Mouse (Mus musculus): ENCODE measurements at regions not wholly inside any gene's neighbourhood (a gene's known extent, or its start where the extent isn't known, plus 50 kb on each side); places are given as distances from the start of the nearest gene placed in this dataset.

DNA sequence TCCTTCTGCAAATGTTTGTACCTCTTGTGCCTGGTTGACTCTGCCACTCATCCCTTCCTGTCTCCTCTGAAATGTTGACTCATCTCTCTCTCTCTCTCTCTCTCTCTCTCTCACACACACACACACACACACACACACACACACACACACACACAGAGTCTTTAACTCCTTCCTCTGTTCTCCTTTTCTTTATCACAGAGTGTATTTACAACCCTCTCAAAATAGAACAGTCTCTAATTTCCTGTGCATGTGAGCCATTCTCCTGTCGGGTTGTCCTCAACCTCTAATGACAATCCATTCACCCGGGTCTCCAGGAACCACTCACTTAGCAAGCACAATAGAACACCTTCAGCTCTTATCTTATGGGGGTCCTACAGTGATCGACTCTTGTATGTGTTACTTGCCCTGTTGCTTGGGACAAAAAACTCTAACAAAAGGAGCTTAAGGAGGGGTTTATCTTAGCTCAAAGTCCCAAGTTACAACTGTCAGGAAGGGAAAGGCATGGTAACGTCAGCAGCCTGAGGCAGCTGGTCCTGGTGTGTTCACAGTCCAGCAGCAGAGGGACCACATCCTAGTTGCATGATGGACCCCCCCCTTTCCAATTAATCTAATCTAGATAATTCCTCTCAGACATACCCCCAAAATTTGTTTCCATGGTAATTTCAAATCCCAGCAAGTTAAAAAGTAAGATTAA is 163.0 kb downstream of the Mycn start:
- intact Hi-C loops (cut with DNase I), result no loop called here
- DNase-seq (ENCODE audit: extremely low spot score in 1 of 2, low spot score in 2 of 2), result no peak

DNA sequence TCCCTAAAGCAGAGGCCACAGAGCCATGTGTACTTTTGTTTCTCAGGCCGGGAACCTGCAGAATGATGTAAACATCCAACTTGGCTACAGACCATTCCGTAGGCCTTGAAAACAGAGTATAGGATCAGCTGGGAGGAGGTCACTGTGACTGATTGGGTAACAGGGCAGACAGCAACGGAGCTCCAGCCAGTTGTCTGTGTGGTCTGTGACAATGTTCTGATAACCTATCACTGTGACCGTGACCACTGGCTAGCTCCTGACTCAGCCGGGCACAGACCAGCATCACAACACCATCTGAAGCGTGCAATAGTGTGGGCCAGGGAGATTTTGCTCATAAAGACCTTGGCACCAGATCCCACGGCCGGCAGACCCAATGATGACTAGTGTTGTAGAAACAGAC is 164.3 kb downstream of the Mycn start:
- DNase-seq (ENCODE audit: extremely low spot score in 1 of 2, low spot score in 2 of 2), result no peak
- intact Hi-C loops (cut with DNase I), result no loop called here

DNA sequence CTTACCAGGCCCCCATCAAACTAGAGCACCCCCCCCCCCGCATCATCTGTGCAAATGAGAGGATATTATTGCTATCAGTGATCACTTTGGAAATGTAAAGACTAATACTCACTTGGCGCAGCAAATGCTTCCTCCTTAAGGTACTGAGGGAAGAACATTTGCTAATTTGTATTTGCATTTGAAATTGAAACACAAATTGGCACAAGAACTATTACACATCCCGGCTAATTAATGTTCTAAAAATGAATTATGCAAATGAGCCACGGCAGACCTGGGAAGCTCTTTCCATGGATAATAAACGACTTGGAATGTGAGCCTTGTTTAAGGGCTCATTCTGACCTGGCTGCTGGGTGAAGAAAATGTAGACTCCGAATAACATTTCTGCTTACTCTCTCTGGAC is 164.9 kb downstream of the Mycn start:
- no peak for DNase-seq (ENCODE audit: extremely low spot score in 1 of 2, low spot score in 2 of 2)
- intact Hi-C loops (cut with DNase I), result no loop called here

DNA sequence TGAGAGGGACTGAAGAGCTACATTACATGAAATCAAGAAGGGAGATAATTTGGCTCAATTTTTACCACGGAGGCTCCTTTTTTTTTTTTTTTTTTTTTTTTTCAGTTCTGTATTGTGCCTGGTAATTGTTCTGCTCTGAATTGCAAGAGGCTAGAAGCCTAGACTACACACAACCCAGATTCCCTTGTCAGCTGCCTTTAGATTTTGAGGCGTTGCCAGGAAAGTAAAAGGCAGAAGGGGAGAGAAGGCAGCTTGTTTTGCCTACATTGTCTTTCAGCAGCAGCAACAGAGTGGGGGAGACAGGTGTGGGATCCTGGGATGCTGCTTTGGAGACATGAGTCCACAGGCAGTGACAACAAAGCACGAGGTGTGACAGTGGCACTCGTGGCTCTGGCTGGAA is 170.7 kb downstream of the Mycn start:
- no peak for DNase-seq (ENCODE audit: extremely low spot score in 1 of 2, low spot score in 2 of 2)
- intact Hi-C loops (cut with DNase I), result no loop called here

DNA sequence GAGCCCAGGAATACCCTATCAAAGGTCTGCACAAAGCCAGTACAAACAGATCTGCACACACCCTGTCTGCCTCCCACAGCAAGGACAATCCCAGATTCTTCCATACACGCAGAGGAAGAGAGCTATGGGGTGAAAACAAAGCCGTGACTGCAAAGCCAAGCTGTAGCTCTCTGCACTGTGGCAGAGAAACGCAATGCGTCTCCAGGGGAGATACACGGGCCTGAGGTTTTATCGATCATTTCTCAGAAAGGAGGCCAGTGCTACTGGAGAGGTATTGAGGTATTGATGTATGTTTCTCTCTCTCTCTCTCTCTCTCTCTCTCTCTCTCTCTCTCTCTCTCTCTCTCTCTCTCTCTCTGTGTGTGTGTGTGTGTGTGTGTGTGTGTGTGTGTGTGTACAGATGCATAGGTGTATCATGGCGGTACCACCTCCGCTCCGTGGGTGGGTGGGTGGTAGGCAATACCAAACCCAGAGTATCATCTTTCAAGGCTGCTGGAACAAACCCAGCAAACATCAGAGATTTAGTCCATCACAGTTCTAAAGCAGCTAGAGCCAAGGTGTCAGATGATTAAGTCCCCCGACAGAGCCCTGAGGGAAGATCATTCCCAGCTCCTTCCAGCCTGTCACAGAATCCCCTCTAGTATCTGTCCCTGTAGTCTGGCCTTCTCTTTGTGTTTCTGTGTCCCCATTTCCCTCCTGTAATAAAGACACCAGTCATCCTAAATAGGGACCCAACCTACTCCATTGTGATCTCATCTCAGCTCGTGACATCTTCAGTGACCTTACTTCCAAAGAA is 175.0 kb downstream of the Mycn start:
- no peak for DNase-seq (ENCODE audit: extremely low spot score in 1 of 2, low spot score in 2 of 2)
- intact Hi-C loops (cut with DNase I), result no loop called here

DNA sequence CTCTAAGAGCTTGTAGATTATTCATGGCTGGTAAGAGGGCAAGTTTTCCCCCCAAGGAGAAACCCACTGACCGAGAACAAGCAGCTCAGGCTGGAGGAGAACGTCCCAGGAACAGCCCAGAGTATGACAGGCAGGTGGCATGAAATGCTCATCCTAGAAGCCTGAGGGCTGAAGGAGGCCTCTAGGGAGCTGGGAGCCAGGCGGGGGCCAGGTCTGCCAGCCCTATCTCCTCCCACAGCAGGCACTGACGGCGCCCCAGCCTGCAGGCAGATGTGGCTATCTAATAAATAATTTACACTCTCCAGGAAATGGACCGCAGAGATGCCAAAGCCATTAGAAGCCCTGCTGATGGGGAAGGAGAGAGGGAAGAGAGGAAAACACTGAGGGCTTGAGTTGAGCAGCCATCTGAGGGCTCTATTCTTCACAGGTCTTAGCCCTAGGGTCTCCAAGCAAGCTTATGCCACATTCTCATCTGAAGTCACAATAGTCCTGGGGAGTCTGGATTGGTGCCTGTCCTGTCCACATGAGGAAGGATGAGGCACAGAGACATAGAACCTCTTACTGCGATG is 176.1 kb downstream of the Mycn start:
- DNase-seq (ENCODE audit: extremely low spot score in 1 of 2, low spot score in 2 of 2), result no peak
- intact Hi-C loops (cut with DNase I), result no loop called here

DNA sequence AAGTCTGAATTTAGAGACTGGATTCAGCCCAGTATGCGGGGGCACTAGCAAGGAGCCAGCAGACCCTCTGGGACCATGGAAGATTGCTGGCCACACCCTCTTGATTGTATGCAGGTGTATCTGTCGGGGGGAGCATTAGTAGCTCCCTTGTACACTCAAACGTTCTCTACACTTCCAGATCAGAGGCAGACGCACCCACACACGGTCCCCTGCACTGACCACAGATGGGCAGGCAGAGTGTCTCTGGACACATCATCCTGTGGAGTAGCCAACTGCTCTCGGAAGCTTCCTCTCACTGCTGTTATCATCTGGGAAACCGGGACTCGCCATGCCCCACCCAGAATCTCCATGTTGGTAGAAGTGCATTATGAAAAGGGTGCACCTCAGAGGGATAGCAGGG is 176.7 kb downstream of the Mycn start:
- intact Hi-C loops (cut with DNase I), result no loop called here
- no peak for DNase-seq (ENCODE audit: extremely low spot score in 1 of 2, low spot score in 2 of 2)

DNA sequence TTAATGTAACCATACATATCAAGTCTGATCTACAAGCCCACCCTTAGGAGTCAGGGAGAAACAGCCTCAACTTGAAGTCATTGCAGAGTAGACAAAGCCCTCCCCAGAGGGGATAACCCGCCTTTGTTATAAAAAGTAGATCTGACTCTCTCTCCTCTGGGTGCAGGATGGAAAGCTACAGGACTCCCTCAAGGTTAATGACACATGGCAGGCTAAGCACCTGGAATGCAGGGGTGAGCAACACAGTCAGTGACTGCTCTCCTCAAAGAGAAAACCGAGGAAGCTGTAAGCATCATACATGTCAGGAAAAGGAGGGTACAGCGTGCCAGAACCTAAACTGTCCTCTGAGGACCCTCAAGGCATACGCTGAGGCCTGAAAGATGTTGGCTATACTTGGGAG is 177.1 kb downstream of the Mycn start:
- intact Hi-C loops (cut with DNase I), result no loop called here
- no peak for DNase-seq (ENCODE audit: extremely low spot score in 1 of 2, low spot score in 2 of 2)

DNA sequence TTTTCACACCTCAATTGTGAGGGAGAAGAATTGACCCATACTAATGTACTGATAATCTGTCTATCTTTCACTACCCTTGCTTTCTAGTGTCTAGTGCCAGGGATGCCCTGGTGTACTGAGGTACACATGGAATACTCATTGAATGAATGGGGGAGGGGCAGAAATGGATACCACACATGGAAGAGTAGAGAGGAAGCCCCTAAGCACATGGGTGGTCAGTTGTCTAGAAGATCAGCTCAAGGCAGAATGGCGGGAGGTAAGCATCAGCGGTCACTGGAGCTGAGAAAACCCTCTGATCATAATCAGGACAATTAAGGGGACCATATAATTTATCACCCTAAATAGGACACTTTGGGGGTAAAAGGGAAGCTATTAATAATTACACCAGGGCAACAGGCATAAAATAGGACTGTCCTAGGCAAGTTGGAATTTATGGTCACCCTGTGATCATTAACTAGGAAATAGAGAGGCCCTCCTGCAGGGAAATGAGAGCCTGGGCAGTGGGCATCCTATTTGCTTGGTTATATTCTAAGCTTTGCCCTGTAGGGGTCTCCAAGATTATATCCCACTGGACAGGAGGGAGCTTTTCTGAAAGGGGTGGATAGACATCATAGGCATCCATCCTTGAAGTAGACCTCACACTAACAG is 185.3 kb downstream of the Mycn start:
- intact Hi-C loops (cut with DNase I), result no loop called here

DNA sequence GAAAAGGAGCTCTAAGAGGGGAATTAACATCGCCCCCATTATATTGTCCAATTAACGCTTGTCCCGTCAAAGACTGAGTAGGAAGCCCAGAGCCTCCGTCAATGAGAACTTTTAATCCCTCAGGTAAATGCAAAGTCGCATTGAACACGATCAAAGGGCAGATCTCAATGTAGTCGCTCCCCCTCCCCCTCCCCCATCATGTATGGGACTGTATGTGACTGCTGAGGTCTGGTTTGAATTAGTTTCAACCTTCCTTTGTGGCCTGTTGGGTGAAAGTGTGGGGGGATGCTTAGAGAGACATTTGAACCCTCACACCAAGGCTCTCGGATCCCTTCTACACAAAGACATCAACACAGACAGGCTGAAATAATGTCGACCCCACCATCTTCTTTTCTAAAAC is 187.9 kb downstream of the Mycn start:
- no peak for DNase-seq (ENCODE audit: extremely low spot score in 1 of 2, low spot score in 2 of 2)
- intact Hi-C loops (cut with DNase I), result no loop called here

More for the DNA sequence above, 185.3 kb downstream of the Mycn start:
- no peak for DNase-seq (ENCODE audit: extremely low spot score in 1 of 2, low spot score in 2 of 2)

DNA sequence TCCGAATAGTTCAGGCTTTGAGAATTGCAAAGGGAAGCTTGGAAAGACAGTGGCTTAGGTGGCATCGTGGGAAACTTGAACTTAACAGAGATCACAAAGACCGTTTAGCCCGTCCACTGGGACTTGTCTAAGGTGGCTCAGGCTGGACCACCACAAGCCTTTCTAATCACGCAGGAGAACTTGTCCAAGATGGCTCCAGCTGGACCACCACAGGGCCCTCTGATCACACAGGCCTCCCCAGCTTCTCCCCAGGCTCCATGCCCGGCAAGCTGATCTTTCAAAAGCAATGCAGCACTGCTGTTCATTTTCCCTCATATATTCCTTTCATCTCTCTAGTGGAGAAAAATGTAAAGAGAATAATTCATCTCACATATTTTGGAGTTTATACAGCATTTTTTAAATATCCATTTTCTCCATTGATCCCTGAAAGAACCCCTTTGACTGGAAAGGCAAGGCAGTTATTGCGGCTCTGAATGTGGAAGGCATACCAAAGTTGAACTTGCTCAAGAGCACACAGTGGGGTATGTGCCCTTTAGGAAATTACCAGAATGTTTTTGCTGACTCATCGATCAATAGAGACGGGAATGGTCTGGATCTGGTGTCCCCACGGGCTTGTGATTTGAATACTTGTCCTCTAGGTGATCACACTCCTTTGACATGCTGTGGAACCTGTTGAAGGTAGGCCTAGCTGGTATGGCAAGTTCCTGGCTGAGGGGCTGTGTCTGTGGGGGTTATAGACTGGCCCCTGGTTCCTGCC is 189.9 kb downstream of the Mycn start:
- DNase-seq (ENCODE audit: extremely low spot score in 1 of 2, low spot score in 2 of 2), result no peak
- intact Hi-C loops (cut with DNase I), result no loop called here

DNA sequence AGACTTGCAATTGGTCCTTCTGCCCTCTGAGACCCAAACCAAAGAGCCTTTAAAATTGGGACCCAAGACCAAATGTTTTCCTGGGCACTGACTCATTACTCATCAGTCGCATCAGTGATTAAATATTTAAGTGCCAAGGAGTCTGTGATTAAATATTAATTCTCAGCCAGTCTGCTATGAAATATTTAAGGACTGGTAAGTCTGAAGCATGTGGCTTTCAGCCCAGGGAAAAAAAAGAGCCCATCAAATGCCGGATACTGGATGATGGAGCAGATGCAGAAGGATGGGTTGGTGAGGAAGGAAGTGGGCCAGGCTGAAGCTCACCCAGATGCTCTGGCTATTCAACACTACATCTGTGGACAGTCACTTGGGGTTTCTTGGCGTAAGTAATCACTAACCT is 192.0 kb downstream of the Mycn start:
- intact Hi-C loops (cut with DNase I), result no loop called here
- DNase-seq (ENCODE audit: extremely low spot score in 1 of 2, low spot score in 2 of 2), result no peak

DNA sequence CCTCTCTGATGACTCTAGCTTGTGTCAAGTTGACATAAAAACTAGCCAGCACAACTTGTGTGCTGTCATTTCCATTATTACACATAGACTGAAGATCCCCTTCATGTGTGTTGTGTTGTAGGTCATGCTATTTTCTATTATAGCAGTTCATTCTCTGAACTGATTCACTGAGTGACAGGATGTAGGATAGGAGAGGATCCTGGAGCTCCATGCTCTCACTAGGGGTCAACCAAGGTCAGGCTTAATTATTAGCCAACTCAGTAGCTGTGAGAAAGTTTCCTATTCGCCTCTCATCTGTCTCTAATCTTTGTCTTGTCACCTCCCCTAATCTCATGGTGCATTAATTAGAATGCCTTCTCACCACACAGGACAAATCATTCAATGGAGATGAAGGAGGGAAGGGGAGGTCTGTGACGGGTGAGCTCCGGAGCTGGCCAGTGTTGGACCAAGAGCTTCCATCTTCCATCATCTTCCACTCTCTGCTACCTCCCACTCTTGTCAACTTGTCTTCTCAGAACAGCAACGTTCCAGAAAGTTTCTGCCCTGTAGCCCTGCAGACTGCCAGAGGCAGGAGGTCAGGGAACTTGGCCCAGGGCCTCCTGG is 194.8 kb downstream of the Mycn start:
- intact Hi-C loops (cut with DNase I), result no loop called here
- DNase-seq (ENCODE audit: extremely low spot score in 1 of 2, low spot score in 2 of 2), result no peak

DNA sequence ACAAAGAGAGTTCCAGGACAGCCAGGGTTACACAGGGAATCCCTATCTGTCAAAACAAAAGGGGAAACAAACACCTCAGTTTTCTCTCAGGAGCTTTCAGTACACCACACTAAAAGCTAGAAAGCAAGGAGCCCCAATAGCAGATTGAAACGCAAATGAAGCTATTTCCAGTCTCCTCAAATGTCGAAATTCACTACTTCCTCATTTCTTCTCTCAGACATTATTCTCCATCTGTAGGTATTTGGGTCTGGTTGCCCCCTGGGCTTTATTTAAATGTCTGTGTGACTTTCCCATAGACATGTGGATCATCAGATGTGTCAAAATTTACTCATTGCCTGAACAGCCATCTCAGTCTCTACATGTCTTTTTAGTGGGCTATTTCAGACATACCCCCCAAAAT is 197.2 kb downstream of the Mycn start:
- intact Hi-C loops (cut with DNase I), result no loop called here
- DNase-seq (ENCODE audit: extremely low spot score in 1 of 2, low spot score in 2 of 2), result no peak

DNA sequence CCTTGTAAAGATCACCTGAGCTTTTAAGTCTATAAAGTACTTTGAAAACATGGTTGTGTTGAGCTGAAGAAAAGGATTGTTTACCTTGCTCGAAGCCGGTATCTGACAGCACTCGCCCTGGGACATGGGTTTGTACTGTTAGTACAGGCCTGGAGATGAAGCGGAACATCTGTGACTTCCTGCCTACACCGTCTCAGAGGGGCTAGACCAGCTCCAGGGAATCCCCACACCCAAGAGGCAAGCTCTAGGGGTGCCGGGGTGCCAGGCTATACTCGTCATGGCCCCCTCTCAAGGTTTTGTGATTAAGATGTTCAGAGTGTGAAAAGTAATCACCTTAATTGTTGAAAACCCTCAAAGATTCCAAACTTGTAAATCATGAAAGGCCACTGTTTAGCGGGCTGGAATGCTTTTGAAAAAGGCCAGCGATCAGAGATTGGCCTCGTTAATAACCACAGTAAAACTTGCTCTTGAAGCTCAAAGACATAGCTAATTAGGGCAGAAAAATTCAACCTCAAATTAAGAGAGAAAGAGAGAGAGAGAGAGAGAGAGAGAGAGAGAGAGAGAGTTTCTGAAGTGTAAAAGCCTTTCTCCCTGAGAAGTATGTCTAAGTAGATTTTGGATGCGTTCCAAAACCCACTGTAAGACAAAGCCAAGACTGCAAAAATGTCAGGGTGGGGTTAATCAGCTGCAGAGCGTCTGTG is 202.9 kb downstream of the Mycn start:
- intact Hi-C loops (cut with DNase I), result no loop called here
- DNase-seq (ENCODE audit: extremely low spot score in 1 of 2, low spot score in 2 of 2), result no peak

DNA sequence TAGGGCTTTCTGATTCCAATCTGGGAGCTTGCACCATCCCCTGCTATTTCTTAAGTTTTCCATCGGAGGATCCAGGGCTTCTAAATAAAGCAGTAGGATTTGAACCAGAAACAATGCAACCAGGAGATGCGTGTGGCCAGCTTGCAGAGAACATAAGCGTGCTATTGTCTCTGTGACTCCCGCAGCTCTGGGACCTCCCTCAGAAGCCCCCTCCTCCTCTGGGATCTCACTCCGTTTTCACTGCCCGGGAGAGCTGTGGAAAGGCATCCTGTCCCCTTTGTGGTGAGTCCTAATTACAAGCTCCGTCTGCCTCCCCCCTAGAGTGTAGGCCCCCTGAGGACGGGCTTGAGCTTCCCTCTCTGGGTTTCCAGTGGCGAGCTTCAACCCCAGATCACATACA is 215.9 kb downstream of the Mycn start:
- DNase-seq (ENCODE audit: extremely low spot score in 1 of 2, low spot score in 2 of 2), result no peak
- intact Hi-C loops (cut with DNase I), result no loop called here

DNA sequence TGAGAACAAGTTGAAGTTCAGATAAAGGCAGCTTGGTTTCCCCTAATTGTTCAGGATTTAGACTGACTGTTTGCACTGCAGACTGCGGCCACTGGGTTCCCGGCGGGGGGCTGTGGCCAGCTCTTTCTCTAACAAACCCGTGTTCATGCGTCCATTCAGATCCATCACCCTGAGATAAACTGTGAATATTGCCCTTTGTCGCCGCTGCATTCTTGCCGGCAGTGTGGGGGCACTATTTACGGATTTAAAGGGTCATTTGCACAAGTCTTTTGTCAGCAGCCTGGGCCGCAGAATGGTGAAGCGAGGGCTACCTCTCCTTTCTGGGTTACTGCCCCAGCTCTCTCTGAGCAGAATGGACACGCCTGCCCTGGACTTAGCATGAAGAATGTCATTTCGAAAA is 216.6 kb downstream of the Mycn start:
- no peak for DNase-seq (ENCODE audit: extremely low spot score in 1 of 2, low spot score in 2 of 2)
- intact Hi-C loops (cut with DNase I), result no loop called here

DNA sequence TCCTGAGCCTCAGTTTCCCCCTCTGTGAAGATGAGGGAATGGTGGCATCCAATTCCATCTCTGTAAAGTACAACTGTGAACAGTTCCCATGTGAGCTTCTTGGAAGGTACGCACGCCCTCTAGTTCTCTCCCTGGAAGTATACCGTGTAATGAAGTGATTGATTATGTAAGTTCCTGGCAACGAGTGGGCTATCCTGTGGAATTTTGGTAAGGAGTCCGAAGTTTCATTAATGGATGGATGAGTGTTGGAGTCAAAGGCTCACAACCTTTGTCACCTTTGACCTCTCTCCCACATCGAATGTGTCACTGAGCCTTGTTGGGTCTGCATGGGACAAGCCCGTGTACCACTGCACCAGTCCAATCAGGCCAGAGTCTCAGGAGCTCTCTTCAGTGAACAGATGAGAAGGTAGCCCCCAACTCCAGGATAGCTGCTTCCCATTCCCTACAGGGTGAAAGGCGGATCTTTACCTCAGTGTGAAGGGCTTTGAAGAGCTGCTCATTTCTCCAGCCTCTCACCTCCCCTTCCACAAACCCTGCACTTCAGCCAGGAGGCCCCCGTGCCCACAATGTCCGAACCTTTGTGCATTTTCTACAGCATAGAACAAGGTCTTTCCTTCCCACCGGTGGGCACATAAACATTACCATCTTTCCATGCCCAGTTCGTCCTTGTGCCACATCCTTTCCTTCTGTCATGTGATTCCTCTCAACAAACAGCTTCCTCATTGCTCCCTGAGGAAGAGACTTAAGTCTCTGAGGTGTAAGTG is 217.8 kb downstream of the Mycn start:
- intact Hi-C loops (cut with DNase I), result no loop called here
- no peak for DNase-seq (ENCODE audit: extremely low spot score in 1 of 2, low spot score in 2 of 2)

Data from left cerebral cortex, postnatal 10 days (tissue).